Mouse (Mus musculus) midbrain, embryonic 14.5 days (tissue): ENCODE measurements around the gene Zdhhc22. TPM values are rescaled to one million over a fixed set of nuclear protein-coding genes. Genes with fewer than 3 reads are reported as not detected.

ENCODE experiments used
- ATAC-seq: fragments of 200-750 bp; cut with Nextera tagmentation; 2 replicates; pipeline ENCODE4 v1.8.0; 2017; ENCODE audit warnings: moderate number of reproducible peaks, moderate library complexity; ENCODE audit not compliant: low FRiP score, low TSS enrichment
- DNase-seq: peaks from one replicate; pipeline ENCODE4 v3.0.0-alpha.2; 2015
- H3K27ac ChIP-seq: fragments of 300-500 bp; sonication (generic); replicated peaks from 2 replicates; pipeline ENCODE4 v1.5.1; 2014; ENCODE audit warnings: mild to moderate bottlenecking, low read depth, low read length, moderate library complexity
- H3K27me3 ChIP-seq: fragments of 300-500 bp; sonication (generic); 2 replicates; pipeline ENCODE4 v1.6.1; 2014; ENCODE audit warnings: low read length, control low read depth, mixed read lengths; ENCODE audit not compliant: control insufficient read depth, insufficient read depth
- H3K36me3 ChIP-seq: fragments of 300-500 bp; sonication (generic); 2 replicates; pipeline ENCODE4 v1.6.1; 2014; ENCODE audit warnings: low read length, control low read depth; ENCODE audit not compliant: control insufficient read depth, insufficient read depth
- H3K4me1 ChIP-seq: fragments of 300-500 bp; sonication (generic); 2 replicates; pipeline ENCODE4 v1.6.1; 2014; ENCODE audit warnings: mild to moderate bottlenecking, antibody characterized with exemption, low read length, control low read depth; ENCODE audit not compliant: control insufficient read depth, insufficient read depth
- H3K4me2 ChIP-seq: fragments of 300-500 bp; sonication (generic); 2 replicates; pipeline ENCODE4 v1.6.1; 2014; ENCODE audit warnings: mild to moderate bottlenecking, low read length, moderate library complexity
- H3K4me3 ChIP-seq: fragments of 300-500 bp; sonication (generic); replicated peaks from 2 replicates; pipeline ENCODE4 v1.5.1; 2014; ENCODE audit warnings: low read depth, low read length
- H3K9ac ChIP-seq: fragments of 300-500 bp; sonication (generic); replicated peaks from 2 replicates; pipeline ENCODE4 v1.6.1; 2014; ENCODE audit warnings: mild to moderate bottlenecking, low read length, moderate library complexity
- H3K9me3 ChIP-seq: fragments of 300-500 bp; sonication (generic); 2 replicates; pipeline ENCODE4 v1.6.1; 2016; ENCODE audit warnings: low read length, control low read depth, mixed read lengths; ENCODE audit not compliant: control insufficient read depth
- WGBS: fragments of 180-500 bp; shearing (Covaris S2); extraction: QIAGEN DNeasy Blood & Tissue Kit; methylation state at CpG from one replicate; pipeline ENCODE4 v1.1.7; 2014; 5-methylcytosine and 5-hydroxymethylcytosine counted together
- polyA plus RNA-seq: library from polyadenylated mRNA; unstranded; fragments of >200 nt; fragmentation: Nextera tagmentation; extraction: Ambion mirVana; gene quantifications from 2 replicates; pipeline ENCODE4 v1.2.1, GENCODE M21; 2014

The Zdhhc22 gene
- polyA plus RNA-seq, 1 experiment from 2014 or later: 10.7 TPM

DNA sequence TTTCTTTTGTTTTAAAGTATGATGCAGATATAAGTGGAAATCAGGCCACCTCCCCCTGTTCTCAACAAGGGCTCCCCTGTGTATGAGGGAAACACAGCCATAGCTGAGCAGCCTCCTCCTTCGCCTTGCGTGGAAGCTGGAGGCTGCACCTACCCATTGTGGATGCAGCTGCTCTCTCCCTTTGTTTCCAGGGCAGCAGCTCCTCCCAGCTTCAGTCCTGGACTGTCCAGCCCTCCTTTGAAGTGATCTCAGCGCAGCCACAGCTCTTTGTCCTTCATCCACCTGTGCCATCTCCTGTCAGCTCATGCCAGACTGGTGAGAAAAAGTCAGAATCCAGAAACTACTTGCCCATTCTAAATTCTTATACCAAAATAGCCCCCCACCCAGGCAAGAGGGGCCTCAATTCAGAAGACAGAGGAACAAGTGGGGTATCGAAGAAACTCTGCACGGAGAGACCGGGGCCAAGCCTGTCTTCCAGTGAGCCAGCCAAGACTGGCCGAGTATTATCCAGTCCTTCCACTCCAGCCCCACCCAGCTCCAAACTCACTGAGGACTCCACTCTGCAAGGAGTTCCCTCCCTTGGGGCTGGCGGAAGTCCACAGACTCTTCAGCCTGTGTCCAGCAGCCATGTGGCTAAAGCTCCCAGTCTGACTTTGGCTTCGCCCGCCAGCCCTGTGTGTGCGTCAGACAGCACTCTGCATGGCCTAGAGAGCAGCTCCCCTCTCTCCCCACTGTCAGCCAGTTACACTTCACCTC lies 28.5 kb downstream of the Zdhhc22 start:
- no peak overlapping the region for H3K4me2 ChIP-seq
- WGBS: 61% methylated on average over 11 of the region's 11 CpGs
- no peak overlapping the region for H3K27ac ChIP-seq
- no peaks in the 10 kb centered on the region for H3K4me1 ChIP-seq
- peaks cover 72% of the 10 kb centered on the region for H3K36me3 ChIP-seq
- no peak overlapping the region for H3K9ac ChIP-seq
- no peak overlapping the region for H3K4me3 ChIP-seq
- no peaks in the 10 kb centered on the region for H3K9me3 ChIP-seq
- ATAC-seq (no peak), DNase-seq (no peak)
- no peaks in the 10 kb centered on the region for H3K27me3 ChIP-seq

DNA sequence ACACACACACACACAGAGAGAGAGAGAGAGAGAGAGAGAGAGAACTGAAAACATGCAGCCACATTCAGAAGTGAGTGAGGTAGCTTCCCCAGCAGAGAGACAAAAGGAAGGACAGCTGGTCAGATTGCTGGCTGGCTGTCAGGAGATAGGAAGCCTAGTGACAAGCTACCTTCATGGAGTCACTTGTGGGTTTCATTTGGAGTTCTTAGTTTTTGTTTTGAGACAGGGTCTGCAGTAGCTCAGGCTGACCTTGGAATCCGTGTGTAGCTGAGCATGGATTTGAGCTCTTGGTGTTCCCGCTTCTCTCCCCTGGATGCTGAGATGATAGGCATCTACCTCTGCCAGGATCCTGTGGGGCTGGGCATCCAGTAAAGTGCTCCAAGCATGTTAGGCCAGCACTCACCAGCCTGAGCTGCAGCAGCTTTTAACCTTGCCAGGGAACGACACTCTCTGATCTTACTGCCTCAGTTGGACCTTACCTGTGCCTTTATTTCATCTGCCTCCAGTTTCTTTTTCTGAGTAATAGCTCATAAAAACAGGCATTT lies 29.4 kb downstream of the Zdhhc22 start:
- DNase-seq: no peak
- Histone ChIP-seq H3K9ac (no peak overlapping the region), H3K36me3 (peaks cover 79% of the 10 kb centered on the region), H3K4me3 (no peak overlapping the region), H3K27ac (no peak overlapping the region), H3K9me3 (no peaks in the 10 kb centered on the region), H3K4me2 (no peak overlapping the region), H3K4me1 (no peaks in the 10 kb centered on the region), H3K27me3 (no peaks in the 10 kb centered on the region)
- no peak for ATAC-seq
- 90% methylated on average over 3 of the region's 3 CpGs for WGBS

DNA sequence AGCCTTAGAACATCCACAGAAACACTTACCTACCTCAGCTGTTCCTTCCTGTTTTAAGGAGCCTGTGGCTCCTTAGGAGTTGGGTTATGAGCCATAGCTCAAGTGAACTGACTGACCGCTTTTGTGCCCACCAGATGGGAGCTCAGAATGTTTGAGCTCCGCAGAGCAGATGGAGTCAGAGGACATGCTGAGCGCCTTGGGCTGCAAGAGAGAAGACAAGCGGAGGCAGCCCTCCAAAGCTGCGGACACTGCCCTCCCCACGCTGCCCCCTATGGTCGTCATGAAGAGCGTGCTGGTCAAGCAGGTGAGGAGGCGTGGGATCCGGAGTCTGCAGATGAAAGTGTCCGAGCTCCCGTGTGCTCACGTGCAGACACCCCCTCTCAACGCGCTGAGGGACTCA lies 30.1 kb downstream of the Zdhhc22 start:
- Histone ChIP-seq H3K9me3 (no peaks in the 10 kb centered on the region), H3K27me3 (no peaks in the 10 kb centered on the region), H3K27ac (no peak overlapping the region), H3K4me3 (no peak overlapping the region), H3K36me3 (peaks cover 82% of the 10 kb centered on the region), H3K4me2 (no peak overlapping the region), H3K9ac (no peak overlapping the region), H3K4me1 (no peaks in the 10 kb centered on the region)
- ATAC-seq (no peak), DNase-seq (no peak)
- 88% methylated on average over 15 of the region's 15 CpGs for WGBS

DNA sequence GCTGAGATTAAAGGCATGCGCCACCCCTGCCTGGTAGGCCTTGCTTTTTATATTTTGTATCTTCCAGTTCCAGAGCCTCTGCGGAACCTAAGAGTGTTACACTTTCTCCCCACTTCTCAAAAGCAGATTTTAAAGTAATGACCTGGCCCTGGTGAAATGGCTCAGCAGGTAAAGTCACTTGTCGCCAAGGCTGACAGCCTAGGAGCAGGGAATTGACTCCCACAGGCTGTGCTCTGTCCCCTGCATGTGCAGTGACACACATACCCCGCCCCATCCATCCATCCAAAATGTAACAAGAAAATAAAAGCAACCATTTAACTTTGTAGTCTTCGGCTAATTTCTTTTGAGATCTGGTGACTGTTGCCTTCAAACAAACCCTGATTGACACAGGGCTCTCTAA lies 30.6 kb downstream of the Zdhhc22 start:
- peaks cover 77% of the 10 kb centered on the region for H3K36me3 ChIP-seq
- no peak overlapping the region for H3K27ac ChIP-seq
- no peak overlapping the region for H3K9ac ChIP-seq
- 97% methylated on average over 5 of the region's 5 CpGs for WGBS
- ATAC-seq (no peak), DNase-seq (no peak)
- H3K27me3 ChIP-seq: no peaks in the 10 kb centered on the region
- H3K4me2 ChIP-seq: no peak overlapping the region
- no peaks in the 10 kb centered on the region for H3K4me1 ChIP-seq
- H3K9me3 ChIP-seq: no peaks in the 10 kb centered on the region
- H3K4me3 ChIP-seq: no peak overlapping the region

DNA sequence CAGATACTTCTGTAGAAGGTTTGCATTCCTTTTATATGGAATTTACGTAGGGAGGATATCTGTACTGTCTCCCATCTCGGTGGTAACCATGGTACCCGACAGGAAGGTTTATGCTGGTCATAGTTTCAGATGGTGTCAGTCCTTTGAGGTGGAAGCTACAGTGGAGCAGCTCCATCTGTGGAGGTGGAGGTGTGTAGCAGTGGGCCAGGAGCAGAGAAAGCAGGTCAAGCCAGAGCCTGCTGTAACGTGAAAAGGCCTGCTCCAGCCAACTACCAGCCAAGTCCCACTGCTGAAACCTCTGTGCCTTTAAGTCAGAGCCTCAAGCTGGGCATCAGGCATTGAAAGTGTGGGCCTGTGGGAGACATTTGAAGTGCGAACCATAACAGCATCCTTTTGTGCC lies 31.7 kb downstream of the Zdhhc22 start:
- H3K4me2 ChIP-seq: no peak overlapping the region
- H3K27ac ChIP-seq: no peak overlapping the region
- H3K27me3 ChIP-seq: no peaks in the 10 kb centered on the region
- ATAC-seq: no peak
- no peak overlapping the region for H3K4me3 ChIP-seq
- H3K9me3 ChIP-seq: no peaks in the 10 kb centered on the region
- no peak for DNase-seq
- no peak overlapping the region for H3K9ac ChIP-seq
- peaks cover 74% of the 10 kb centered on the region for H3K36me3 ChIP-seq
- 94% methylated on average over 5 of the region's 5 CpGs for WGBS
- no peaks in the 10 kb centered on the region for H3K4me1 ChIP-seq

DNA sequence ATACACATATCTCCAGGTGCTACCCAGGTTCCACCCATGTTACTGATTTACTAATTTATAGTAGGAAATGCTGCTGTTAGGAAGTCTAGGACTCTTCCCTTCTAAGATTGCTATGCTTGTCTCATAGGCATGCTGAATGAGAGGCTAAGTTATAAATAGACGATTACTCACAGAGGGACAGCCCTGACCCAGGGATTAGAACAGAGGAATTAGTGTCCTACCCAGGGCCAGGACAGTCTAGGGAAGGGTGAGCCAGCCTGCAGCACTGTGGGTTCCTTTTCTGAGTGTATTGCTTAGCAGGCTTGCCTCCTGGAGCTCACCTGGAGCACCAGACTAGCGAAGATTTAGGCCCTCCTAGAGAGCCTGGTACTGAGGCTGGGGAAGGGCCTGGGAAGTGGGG lies 34.3 kb downstream of the Zdhhc22 start:
- H3K27me3 ChIP-seq: no peaks in the 10 kb centered on the region
- H3K9me3 ChIP-seq: no peaks in the 10 kb centered on the region
- 90% methylated on average over 2 of the region's 2 CpGs for WGBS
- H3K4me3 ChIP-seq: no peak overlapping the region
- ATAC-seq (no peak), DNase-seq (no peak)
- peaks cover 52% of the 10 kb centered on the region for H3K36me3 ChIP-seq
- no peak overlapping the region for H3K9ac ChIP-seq
- no peak overlapping the region for H3K4me2 ChIP-seq
- no peaks in the 10 kb centered on the region for H3K4me1 ChIP-seq
- H3K27ac ChIP-seq: no peak overlapping the region

DNA sequence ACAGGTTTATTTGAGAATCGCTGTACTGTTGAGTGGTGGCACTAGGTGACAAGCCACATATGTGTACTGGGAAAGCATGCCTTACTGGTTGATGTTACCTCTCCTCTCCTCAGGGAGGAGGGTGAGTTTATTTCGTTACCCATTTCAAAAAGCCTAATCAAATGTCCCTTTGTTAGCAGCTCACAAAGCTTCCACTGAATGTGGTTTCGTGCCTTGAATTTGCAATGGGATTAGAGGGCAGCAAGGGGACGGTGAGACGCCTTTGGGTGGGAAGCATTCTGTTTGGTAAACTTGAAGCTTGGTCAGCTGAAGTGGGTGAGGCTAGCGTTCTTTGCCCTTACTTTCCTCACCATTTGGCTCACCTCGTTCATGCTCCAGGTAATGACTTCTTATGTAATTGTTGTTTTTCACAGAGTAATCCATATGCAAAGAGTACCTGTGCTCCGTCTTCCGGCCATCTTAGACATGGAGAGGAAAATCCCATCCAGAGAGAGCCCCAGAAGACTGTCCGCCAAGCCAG lies 37.8 kb downstream of the Zdhhc22 start:
- no peak overlapping the region for H3K9ac ChIP-seq
- H3K27ac ChIP-seq: no peak overlapping the region; the same call in 1 of the 2 replicates
- peak; percentile 51 for DNase-seq

DNA sequence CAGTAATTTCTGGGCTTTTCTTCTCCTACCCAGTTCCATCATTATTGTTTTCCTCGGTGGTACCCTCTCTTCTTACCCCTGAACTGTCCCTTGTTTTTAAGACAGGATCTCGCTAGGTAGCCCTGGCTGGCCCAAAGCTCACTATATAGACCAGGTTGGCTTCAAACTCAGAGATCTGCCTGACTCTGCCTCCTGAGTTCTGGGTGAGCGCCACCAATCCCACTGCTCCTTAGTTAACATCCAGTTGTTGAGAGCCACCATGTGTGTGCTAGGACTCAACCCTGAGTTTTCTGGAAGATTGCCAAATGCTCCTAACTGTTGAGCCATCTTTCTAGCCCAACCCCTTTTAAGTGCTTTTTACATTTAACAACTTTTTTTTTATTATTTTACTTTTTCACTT lies 39.3 kb downstream of the Zdhhc22 start:
- ATAC-seq (no peak), DNase-seq (no peak)
- Histone ChIP-seq H3K27me3 (no peaks in the 10 kb centered on the region), H3K9ac (no peak overlapping the region), H3K4me2 (no peak overlapping the region), H3K9me3 (no peaks in the 10 kb centered on the region), H3K4me3 (no peak overlapping the region), H3K36me3 (peaks cover 18% of the 10 kb centered on the region), H3K27ac (no peak overlapping the region), H3K4me1 (peaks cover 29% of the 10 kb centered on the region)
- 100% methylated on average over 3 of the region's 3 CpGs for WGBS

More for the DNA sequence above, 37.8 kb downstream of the Zdhhc22 start:
- no peaks in the 10 kb centered on the region for H3K27me3 ChIP-seq
- H3K4me1 ChIP-seq: peaks cover 25% of the 10 kb centered on the region
- peaks cover 24% of the 10 kb centered on the region for H3K36me3 ChIP-seq
- ATAC-seq: no peak
- no peaks in the 10 kb centered on the region for H3K9me3 ChIP-seq
- H3K4me3 ChIP-seq: no peak overlapping the region
- 61% methylated on average over 10 of the region's 10 CpGs for WGBS
- no peak overlapping the region for H3K4me2 ChIP-seq
